Mouse (Mus musculus): ENCODE results near the gene 1700016K19Rik. TPM values are rescaled to one million over a fixed set of nuclear protein-coding genes. Genes with fewer than 3 reads are reported as not detected.
A peak's percentile ranks its signal among the peaks of the same experiment; 100 is the strongest.

1700016K19Rik gene
- total and polyA plus RNA-seq, 2 experiments, result 0.12 TPM; not detected in 1

DNA sequence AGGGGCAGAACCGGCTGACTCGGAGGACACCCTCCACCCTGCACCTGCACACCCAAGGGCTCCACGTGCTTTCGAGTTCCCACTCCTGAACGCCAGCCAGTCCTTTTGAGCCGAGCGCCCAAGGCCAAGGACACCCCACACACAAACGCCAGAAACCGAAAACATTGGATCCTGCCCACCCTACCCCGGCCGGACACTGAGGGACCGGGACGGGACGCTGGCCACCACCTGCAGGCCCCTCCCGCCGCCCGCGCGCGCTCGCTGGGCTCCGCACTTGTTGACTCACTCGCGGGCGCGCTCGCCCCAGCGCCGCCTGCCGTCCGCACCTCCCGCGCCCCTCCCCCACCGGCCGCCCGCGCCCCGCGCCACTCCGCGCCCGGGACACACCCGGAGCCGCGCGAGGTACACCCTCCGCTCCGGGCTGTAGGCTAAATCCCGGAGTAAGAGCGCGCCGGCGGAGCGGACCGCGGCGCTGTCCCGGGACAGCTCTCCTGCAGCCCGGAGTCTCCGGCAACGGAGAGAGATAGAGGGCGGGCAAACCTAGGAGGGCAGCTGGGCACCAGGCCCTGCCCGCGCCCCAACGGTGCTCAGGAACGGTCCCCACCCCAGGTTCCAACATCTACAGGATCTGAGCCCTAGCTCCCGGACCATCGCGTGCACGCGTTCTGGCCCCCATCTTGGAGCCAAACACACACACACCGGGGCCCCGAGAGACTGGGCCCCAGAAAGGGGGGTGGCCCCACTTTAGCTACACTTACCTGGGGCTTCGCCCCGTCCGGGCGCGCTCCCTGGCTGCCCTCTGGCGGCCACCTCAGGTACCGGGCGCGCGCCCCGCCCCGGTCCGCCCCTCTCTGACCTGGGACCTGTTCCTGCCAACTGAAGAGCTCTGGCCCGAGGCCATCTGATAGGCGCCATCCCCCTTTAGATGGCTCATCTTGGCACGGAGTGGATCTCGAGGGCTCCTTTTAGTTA is 33.0 kb upstream of the 1700016K19Rik start:
- peak; percentile 55 for DNase-seq (ENCODE audit: extremely low read depth, low read depth, low spot score)
- TF ChIP-seq CTCF (IDR thresholded peaks at IDR 0.05; ENCODE audit: low read depth, low read length), result peak; percentile 71
- 0 out of 2 replicates have a peak, but pooled peaks have one; percentile 8 for TF ChIP-seq POLR2A (IDR thresholded peaks at IDR 0.05; ENCODE audit: extremely low read depth, insufficient read depth, low read length)
- peak overlapping the region; percentile 59 for H3K4me3 ChIP-seq (ENCODE audit: insufficient read depth, low read depth, low read length)
- 0 out of 2 replicates have a peak overlapping the region, but pooled peaks have one; percentile 12 for H3K27ac ChIP-seq (replicated peaks; ENCODE audit: insufficient read depth, low read depth, low read length)
- peak overlapping the region; percentile 86 for H3K9ac ChIP-seq (ENCODE audit: low read depth, low read length)
- no peaks in the 10 kb centered on the region for H3K4me1 ChIP-seq (ENCODE audit: control insufficient read depth, insufficient read depth, low read length)
- H3K79me2 ChIP-seq (ENCODE audit: control insufficient read depth, insufficient read depth, low read length), result no peaks in the 10 kb centered on the region
- WGBS, result under 1% methylated on average over 90 of the region's 90 CpGs
- H3K36me3 ChIP-seq (ENCODE audit: control insufficient read depth, insufficient read depth, low read length), result no peaks in the 10 kb centered on the region
- no peaks in the 10 kb centered on the region for H3K27me3 ChIP-seq (ENCODE audit: control insufficient read depth, insufficient read depth, low read length)

DNA sequence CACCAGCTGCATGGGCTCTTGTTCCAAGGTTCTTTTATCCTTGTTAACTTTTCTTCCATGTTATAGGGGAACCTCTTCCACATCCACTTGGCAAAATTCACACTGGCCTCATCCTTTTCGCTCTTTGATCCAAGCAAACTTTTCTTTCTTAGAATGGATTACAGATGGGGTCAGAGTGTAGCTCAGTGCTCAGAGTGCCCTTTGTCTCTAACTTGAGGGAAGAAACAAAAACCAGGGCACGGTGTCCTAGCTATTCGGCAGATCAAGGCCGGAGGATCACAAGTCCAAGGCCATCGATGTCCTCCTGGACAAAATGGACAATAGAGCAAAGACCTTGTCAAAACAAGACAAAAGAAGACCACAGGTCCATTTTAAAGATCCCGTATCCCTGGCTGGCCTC is 31.0 kb upstream of the 1700016K19Rik start:
- TF ChIP-seq POLR2A (IDR thresholded peaks at IDR 0.05; ENCODE audit: extremely low read depth, insufficient read depth, low read length), result no peak
- TF ChIP-seq CTCF (IDR thresholded peaks at IDR 0.05; ENCODE audit: low read depth, low read length), result no peak
- WGBS, result 90% methylated on average over 6 of the region's 6 CpGs
- H3K4me3 ChIP-seq (ENCODE audit: insufficient read depth, low read depth, low read length), result no peak overlapping the region
- H3K36me3 ChIP-seq (ENCODE audit: control insufficient read depth, insufficient read depth, low read length), result no peaks in the 10 kb centered on the region
- no peak overlapping the region for H3K9ac ChIP-seq (ENCODE audit: low read depth, low read length)
- no peak overlapping the region for H3K27ac ChIP-seq (replicated peaks; ENCODE audit: insufficient read depth, low read depth, low read length)
- no peak for DNase-seq (ENCODE audit: extremely low read depth, low read depth, low spot score)
- no peaks in the 10 kb centered on the region for H3K4me1 ChIP-seq (ENCODE audit: control insufficient read depth, insufficient read depth, low read length)
- no peaks in the 10 kb centered on the region for H3K79me2 ChIP-seq (ENCODE audit: control insufficient read depth, insufficient read depth, low read length)
- H3K27me3 ChIP-seq (ENCODE audit: control insufficient read depth, insufficient read depth, low read length), result no peaks in the 10 kb centered on the region

DNA sequence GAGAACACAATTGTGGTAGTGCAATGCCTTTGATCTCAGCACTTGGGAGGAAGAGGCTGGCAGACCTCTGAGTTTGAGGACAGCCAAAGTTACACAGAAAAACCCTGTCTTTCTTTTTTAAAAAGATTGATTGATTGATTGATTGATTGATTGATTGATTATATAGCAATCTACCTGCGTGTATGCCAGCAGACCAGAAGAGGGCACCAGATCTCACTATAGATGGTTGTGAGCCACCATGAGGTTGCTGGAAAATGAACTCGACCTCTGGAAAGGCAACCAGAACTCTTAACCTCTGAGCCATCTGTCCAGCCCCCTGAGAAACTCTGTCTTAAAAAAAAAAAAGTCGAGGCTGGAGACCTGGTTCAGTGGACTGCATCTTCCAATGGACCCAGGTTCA is 29.1 kb upstream of the 1700016K19Rik start:
- Histone ChIP-seq H3K4me3 (ENCODE audit: insufficient read depth, low read depth, low read length) (no peak overlapping the region), H3K79me2 (ENCODE audit: control insufficient read depth, insufficient read depth, low read length) (no peaks in the 10 kb centered on the region), H3K4me1 (ENCODE audit: control insufficient read depth, insufficient read depth, low read length) (no peaks in the 10 kb centered on the region), H3K27me3 (ENCODE audit: control insufficient read depth, insufficient read depth, low read length) (no peaks in the 10 kb centered on the region), H3K36me3 (ENCODE audit: control insufficient read depth, insufficient read depth, low read length) (no peaks in the 10 kb centered on the region), H3K9ac (ENCODE audit: low read depth, low read length) (no peak overlapping the region), H3K27ac (replicated peaks; ENCODE audit: insufficient read depth, low read depth, low read length) (no peak overlapping the region)
- no peak for TF ChIP-seq POLR2A (IDR thresholded peaks at IDR 0.05; ENCODE audit: extremely low read depth, insufficient read depth, low read length)
- no peak for TF ChIP-seq CTCF (IDR thresholded peaks at IDR 0.05; ENCODE audit: low read depth, low read length)
- 28% methylated on average over 3 of the region's 3 CpGs for WGBS
- no peak for DNase-seq (ENCODE audit: extremely low read depth, low read depth, low spot score)

DNA sequence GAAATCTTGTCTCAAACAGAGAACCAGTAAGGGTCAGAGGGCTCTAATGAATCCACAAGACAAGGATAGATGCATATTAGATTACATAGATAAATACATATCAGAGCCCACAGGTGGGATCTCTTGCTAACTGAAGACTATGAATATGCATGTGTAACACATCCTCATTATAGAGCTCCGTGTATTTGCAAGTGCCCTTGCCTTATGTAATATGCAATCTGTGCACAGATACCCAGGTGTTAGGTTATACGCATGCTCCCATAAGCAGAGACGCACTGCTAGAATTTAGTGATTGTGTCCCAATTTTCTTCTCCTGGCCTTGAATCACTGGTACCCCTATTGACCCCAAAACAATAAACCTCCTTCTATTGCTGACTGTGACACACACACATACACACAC is 27.5 kb upstream of the 1700016K19Rik start:
- no peaks in the 10 kb centered on the region for H3K79me2 ChIP-seq (ENCODE audit: control insufficient read depth, insufficient read depth, low read length)
- 85% methylated on average over 3 of the region's 3 CpGs for WGBS
- H3K27me3 ChIP-seq (ENCODE audit: control insufficient read depth, insufficient read depth, low read length), result no peaks in the 10 kb centered on the region
- H3K4me1 ChIP-seq (ENCODE audit: control insufficient read depth, insufficient read depth, low read length), result no peaks in the 10 kb centered on the region
- no peak overlapping the region for H3K9ac ChIP-seq (ENCODE audit: low read depth, low read length)
- H3K27ac ChIP-seq (replicated peaks; ENCODE audit: insufficient read depth, low read depth, low read length), result no peak overlapping the region
- H3K36me3 ChIP-seq (ENCODE audit: control insufficient read depth, insufficient read depth, low read length), result no peaks in the 10 kb centered on the region
- H3K4me3 ChIP-seq (ENCODE audit: insufficient read depth, low read depth, low read length), result no peak overlapping the region
- no peak for TF ChIP-seq CTCF (IDR thresholded peaks at IDR 0.05; ENCODE audit: low read depth, low read length)
- TF ChIP-seq POLR2A (IDR thresholded peaks at IDR 0.05; ENCODE audit: extremely low read depth, insufficient read depth, low read length), result no peak
- DNase-seq (ENCODE audit: extremely low read depth, low read depth, low spot score), result no peak

DNA sequence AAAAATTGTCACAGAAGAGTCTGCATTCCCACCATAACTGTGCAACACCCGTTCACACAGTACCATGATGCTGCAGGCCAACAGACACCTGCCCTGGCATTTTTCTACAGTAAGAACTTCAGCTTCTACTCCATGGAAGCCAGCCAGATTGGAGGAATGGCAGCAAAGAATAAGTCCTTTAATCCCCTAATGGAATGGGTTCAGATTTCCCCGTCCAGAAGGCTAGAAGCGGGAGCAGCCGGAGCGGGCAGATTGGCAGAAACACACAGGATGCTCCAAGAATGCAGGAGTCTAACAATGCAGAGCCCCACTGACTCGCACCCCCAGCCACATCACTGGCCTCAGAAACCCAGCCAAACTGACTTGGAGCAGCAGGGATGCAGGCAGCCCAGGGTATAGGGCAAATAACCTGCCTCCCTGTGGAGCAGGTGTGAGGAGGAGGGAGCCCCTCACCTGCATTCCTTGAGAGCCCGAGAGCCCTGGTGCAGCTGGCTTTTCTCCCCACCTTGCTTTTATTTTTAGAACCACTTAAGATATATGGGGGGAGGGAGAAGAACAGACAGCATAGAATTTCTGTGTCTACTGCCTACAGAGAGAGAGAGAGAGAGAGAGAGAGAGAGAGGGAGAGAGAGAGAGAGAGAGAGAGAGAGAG is 26.7 kb upstream of the 1700016K19Rik start:
- Histone ChIP-seq H3K4me3 (ENCODE audit: insufficient read depth, low read depth, low read length) (no peak overlapping the region), H3K79me2 (ENCODE audit: control insufficient read depth, insufficient read depth, low read length) (no peaks in the 10 kb centered on the region), H3K4me1 (ENCODE audit: control insufficient read depth, insufficient read depth, low read length) (no peaks in the 10 kb centered on the region), H3K27ac (replicated peaks; ENCODE audit: insufficient read depth, low read depth, low read length) (no peak overlapping the region), H3K9ac (ENCODE audit: low read depth, low read length) (no peak overlapping the region), H3K27me3 (ENCODE audit: control insufficient read depth, insufficient read depth, low read length) (no peaks in the 10 kb centered on the region), H3K36me3 (ENCODE audit: control insufficient read depth, insufficient read depth, low read length) (no peaks in the 10 kb centered on the region)
- WGBS, result 61% methylated on average over 7 of the region's 7 CpGs
- no peak for TF ChIP-seq POLR2A (IDR thresholded peaks at IDR 0.05; ENCODE audit: extremely low read depth, insufficient read depth, low read length)
- TF ChIP-seq CTCF (IDR thresholded peaks at IDR 0.05; ENCODE audit: low read depth, low read length), result no peak
- DNase-seq (ENCODE audit: extremely low read depth, low read depth, low spot score), result no peak

Measured in liver, adult 2 months (tissue).